ENCODE assay signal across 14 mouse cellular contexts in genomic region chr10:122119451-122119850, GRCm38 (mm10).
"Had no signal": no experiment of that assay in that cellular context is flagged by ENCODE, and none has a peak within 500 bp of the region (broad histone marks: within the 10 kb centered on the region; RNA-seq: fewer than 3 reads in every experiment).

No protein-coding gene starts in this region.

- H3K9me3 ChIP-seq: liver, embryonic 15.5 days; lung, embryonic 15.5 days; midbrain, embryonic 13.5 days; midbrain, embryonic 15.5 days; neural tube, embryonic 12.5 days; stomach, embryonic 15.5 days had no signal

- ATAC-seq: liver, postnatal 0 days; lung, postnatal 0 days; midbrain, embryonic 13.5 days; midbrain, embryonic 15.5 days had no signal

- H3K27me3 ChIP-seq: liver, embryonic 15.5 days; lung, embryonic 15.5 days; midbrain, embryonic 15.5 days; neural tube, embryonic 12.5 days; stomach, embryonic 15.5 days had no signal

- DNase-seq: liver, postnatal 0 days; lung, adult 2 months; lung, postnatal 4 days; right cerebral cortex, postnatal 14 days; thymus, adult 2 months; thymus, postnatal 25 days; thymus, postnatal 4 days had no signal

- H3K4me3 ChIP-seq: liver, embryonic 15.5 days; lung, embryonic 15.5 days; midbrain, embryonic 13.5 days; midbrain, embryonic 15.5 days; neural tube, embryonic 12.5 days; stomach, embryonic 15.5 days had no signal

- H3K4me1 ChIP-seq: liver, embryonic 15.5 days; lung, embryonic 15.5 days; stomach, embryonic 15.5 days had no signal

- H3K36me3 ChIP-seq: liver, embryonic 15.5 days; lung, embryonic 15.5 days; midbrain, embryonic 13.5 days; midbrain, embryonic 15.5 days; neural tube, embryonic 12.5 days; stomach, embryonic 15.5 days had no signal
